Mouse (Mus musculus): ENCODE results near the gene Kcnj10.

The Kcnj10 gene

DNA sequence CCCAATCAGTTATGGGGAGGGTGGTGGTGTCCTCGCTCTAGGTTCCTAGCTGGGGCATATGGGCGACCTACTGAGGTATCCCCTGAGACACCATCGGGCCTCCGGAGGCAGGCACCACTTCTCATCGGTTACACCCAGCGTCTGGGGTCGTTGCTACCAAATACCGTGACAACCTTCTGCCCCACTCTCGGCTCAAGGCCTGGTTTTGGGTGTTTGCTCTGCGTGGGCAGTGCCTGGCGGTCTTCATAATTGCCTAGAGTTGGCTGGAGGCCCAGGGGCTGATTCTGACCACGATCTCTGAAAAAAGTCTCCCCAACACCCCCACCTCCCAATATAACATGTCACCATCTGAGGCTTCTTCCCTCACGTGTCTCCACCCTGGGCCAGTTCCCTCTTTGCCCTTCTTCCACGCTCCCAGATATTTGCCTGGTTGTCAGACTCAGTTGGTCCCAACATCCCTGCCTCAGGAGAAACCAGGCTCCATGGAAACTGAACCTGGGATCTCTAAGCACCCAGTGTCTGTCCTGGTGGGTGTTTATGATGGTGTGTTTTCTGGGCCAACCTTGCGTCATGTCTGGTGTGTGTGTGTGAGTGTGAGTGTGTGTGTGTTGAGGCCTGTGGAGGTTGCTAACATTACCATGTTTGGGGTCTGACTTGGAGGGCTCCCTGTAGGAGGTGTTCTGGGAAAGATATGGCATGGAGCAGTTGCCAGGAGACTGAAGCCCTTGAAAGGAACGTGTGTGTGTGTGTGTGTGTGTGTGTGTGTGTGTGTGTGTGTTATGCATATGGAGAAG is 28.0 kb upstream of the Kcnj10 start:
- peak in 1 of 2 experiments; percentile 59 for DNase-seq

DNA sequence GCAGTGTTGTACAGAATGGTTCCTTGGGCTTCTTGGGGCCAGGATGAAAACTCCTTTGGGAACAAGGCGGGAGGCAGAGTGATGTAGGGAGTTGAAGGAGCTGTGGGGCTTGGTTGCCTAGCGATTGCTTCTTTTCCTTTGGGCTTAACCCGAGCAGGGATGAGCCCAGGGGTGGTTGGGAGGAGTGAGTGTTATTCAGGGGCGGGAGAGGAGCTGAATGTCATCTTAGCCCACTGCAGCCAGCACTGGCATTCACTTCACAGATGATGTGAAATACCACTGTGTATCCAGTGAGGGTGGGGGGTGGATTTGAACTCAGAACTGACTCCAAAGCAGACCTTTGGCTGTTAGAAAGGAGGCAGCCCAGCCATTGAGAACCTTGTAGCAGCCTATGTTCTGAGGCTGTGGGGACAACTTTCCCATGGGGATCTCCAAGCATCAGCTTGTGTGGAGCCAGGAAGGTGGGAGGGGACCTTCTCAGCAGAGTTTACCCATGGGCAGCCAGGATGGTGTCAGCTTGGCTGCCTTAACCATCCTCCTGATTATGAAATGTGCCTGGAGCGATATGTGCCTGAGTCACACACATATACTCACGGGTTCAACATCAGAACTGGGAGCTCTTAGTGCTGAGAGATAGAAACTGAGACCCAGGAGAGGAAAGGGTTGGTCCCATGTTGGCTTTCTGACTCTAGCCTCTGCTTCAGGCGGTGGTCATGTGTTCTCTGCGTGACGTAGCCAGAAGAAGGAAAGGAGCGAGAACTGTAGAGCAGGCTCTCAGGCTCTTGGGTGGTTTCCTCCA is 27.2 kb upstream of the Kcnj10 start:
- DNase-seq: no peak

- no peak for DNase-seq
Observed at GRCm38 (mm10) chr1:172314911-172315310, 26.1 kb upstream of the Kcnj10 start.

GRCm38 (mm10) chr1:172317431-172317830 is 23.6 kb upstream of the Kcnj10 start:
- no peak for DNase-seq

DNA sequence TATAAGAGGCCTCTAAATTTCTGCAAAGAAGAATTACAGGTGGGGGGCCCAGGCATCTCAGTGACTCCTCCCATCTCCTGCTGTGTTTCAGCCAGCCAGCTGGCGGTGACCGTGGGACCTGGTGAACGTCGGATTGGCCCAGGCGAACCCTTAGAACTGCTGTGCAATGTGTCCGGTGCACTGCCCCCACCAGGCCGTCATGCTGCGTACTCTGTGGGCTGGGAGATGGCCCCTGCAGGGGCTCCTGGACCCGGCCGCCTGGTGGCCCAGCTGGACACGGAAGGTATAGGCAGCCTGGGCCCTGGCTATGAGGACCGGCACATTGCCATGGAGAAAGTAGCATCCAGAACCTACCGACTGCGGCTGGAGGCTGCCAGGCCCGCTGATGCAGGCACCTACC is 23.1 kb upstream of the Kcnj10 start:
- no peak for DNase-seq

- DNase-seq: no peak
Observed at GRCm38 (mm10) chr1:172318424-172319035, 22.5 kb upstream of the Kcnj10 start.

- no peak for DNase-seq
Observed at GRCm38 (mm10) chr1:172319346-172319745, 21.7 kb upstream of the Kcnj10 start.

DNA sequence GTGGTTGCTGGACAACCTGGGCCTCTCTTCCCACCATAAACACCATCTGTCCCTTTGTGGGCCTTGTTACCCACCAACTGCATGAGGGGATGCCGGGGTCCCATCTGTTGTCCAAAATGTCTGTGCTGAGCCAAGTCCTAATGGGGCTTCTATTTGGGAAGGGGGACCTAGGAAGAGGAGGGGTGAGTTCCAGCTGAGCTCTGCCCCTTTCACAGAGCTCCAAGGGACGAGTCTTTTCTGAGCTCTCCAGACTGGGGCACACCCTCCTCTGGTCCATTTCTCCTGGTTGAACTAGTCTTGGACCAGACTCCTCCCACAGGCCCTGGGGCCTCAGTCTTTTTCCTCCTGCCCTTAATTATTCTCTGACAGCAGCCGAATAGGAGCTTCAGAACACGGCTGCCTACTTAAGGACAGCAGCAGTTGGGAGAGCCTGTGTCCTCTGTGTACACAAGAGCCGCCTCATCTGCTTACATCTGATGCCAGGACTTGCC is 21.0 kb upstream of the Kcnj10 start:
- DNase-seq: no peak

DNA sequence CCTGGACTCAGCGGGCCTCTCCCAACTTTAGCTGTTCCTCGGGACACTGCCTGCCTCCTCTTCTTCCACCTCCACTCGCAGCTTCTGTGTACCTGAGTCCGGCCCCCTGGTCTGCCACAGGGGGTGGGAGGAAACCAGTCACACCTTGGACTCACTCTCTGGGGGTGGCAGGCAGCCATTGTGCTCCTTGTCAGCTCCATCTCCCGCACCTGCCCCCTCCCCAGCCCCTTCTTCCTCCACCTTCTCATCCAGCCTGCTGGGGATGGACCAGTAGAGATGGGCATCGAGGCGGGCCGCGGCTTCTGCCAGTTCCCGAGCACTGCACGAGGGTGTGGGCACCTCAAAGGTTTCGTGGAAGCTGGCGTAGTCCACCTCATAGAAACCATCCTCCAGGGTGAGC is 18.3 kb upstream of the Kcnj10 start:
- no peak for DNase-seq

- DNase-seq: no peak
Observed at GRCm38 (mm10) chr1:172323298-172323697, 17.7 kb upstream of the Kcnj10 start.

DNA sequence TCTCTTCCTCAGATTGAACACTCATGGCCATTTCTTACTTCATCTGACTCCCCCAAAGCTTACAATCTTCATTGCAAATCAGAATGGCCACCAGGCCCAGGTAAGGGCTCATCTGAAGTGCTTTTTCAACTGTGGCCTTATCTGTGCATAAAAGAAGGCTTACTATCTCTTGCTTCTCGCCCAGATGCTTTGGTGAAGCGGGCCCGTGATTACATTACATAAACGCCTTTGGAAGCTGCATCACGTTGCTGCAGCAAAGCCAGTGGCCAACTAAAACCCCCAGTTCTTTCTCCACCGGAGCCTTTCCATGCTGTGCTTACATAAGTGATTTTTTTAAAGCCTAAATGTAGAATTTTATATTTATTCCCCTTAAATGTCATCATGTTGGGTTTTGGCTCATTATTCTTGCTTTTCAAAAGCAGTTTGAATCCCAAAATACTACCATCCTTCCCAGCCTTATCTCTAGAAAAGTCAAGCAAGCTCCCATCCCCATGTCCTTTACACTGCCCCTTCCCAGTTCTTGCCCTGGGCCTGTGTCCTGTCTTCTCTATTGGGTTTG is 17.1 kb upstream of the Kcnj10 start:
- no peak for DNase-seq

- peak; percentile 82 to 88 for DNase-seq
Observed at GRCm38 (mm10) chr1:172324725-172325124, 16.3 kb upstream of the Kcnj10 start.

DNA sequence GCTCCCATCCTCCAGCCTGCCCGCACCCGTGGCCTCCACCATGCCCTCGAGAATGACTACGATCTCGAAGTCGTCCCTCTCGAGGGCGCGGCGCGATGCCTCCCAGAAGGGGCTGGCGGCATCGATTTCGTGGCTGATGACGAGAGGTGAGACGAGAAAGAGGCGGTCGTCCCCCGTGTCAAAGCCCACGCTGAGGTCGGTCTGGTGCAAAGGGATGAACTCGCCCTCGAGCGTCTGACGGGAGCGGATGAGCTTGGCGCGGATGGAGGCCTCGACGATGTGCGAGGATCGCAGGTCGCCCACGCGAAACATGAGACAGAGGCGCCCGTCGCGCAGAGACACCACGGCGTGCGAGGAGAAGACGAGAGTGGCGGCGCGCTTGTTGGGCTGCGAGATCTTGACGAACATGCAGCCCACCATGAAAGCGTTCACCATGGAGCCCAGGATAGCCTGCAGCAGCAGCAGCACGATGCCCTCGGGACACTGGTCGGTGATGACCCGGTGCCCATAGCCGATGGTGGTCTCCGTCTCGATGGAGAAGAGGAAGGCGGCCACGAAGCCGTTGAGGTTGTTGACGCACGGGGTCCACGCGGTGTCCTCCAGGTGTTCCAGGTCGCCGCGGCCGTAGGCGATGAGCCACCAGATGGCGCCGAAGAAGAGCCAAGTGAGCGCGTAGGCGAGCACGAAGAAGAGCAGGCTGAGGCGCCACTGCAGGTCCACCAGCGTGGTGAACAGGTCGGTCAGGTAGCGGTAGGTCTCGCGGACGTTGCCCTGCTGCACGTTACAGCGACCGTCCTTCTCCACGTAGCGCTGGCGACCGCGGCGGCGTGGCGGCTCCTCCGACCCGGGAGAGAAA is 15.1 kb upstream of the Kcnj10 start:
- peak; percentile 85 to 87 for DNase-seq

- no peak for DNase-seq
Observed at GRCm38 (mm10) chr1:172326684-172327083, 14.3 kb upstream of the Kcnj10 start.

GRCm38 (mm10) chr1:172327206-172328001 is 13.6 kb upstream of the Kcnj10 start:
- no peak for DNase-seq

DNA sequence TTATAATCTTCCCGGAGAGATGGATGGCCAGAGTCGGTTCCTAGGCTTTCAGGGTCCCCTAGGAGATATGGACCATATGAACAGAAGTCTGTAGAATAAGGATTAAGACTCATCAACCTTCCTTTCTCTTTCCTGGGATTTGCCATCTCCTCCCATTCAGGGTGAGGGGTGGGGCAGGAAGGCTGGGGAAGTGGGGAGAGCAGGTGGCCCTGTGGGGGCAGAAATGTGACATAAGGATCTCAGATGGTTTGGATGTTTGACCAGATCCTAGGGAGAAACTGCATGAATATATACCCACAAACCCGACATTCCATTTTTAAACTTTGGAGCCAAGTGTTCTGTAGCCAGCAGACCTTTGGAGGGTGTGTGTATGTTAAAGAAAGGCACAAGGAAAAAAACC is 13.0 kb upstream of the Kcnj10 start:
- DNase-seq: no peak

DNA sequence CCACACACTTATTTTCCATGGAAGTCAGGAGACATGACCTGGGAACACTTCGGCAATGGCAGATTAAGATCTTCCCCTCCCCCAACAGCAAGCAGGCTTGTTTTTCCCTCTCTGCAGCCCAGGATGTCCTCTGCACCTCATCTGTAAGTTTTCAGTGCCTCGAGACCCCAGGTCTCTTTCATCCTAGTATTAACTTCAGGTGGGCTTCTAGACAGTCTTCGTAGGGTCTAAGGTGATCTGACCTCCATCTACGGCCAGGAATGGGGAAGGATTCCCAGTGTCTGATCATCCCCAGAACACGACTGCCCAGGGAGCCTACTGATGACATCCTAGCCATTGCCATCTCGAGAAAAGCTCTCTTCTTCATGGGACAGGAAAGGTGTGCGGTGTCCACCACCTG is 12.5 kb upstream of the Kcnj10 start:
- no peak for DNase-seq

GRCm38 (mm10) chr1:172329131-172329530 is 11.9 kb upstream of the Kcnj10 start, which contains the start of gene Kcnj9:
Gene Kcnj9, minus strand, starts transcription at chr1:172329318.
- no peak for DNase-seq

DNA sequence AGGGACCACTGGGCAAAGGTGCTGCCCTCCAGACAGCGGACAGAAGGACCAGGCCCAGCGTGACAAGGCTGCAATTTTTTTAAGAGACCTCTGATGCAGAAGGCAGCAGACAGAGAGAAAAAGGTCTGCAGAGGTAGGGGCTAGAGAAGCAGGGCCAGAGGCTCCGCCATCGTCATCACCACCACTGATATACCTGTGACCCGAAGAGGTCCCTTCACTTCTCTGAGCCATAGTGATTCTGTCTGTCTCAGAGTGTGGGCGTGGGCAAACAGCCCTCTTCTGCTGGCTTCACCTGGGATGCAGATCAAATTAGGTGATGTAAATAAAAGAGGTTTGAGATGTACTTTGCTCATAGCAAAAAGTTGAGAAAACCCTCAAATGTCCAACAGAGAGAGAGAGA is 11.4 kb upstream of the Kcnj10 start:
- DNase-seq: no peak

DNA sequence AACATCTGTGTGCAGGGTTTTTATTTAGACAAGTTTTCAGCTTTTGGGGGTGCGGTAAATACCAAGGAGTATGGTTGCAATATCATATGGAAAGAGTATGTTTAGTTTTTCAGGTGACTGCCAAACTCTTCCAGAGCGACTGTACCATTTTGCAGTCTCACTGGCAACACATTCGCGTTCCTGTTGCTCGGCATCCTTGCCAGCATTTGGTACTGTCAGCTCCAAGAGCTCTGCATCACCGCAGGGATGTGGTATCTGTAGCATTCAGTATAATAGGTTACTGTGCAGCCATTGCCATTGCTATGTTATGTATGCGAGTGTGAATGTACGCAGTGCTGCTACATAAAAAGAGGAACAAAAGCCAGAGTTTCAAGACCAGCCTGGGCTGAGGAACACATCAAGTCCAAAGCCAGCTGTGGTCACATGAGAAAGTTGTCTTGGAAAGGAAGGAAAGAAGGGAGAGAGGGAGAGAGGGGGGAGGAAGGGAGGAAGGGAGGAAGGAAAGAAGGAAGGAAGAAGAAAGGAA is 9.5 kb upstream of the Kcnj10 start:
- DNase-seq: no peak

DNA sequence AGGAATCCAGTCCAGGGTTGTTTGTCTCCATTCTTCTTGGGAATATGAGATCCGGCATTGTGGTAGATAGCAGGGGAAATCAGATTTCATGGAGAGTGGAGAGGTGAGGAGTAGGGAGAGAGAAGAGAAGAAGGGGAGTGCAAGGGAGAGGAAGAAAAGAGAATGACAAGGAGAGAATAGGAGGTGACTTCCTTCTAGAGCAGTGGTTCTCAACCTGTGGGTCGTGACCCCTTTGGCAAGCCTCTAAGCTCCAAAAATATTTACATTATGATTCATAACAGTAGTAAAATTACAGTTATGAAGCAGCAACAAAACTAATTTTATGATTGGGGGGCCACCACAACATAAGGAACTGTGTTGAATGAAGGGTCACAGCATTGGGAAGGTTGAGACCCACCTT is 8.1 kb upstream of the Kcnj10 start:
- no peak for DNase-seq

Data from kidney, postnatal 25 days (tissue).